Mouse (Mus musculus): ENCODE measurements around the gene Dock1.
A peak's percentile ranks its signal among the peaks of the same experiment; 100 is the strongest.

Dock1 gene

DNA sequence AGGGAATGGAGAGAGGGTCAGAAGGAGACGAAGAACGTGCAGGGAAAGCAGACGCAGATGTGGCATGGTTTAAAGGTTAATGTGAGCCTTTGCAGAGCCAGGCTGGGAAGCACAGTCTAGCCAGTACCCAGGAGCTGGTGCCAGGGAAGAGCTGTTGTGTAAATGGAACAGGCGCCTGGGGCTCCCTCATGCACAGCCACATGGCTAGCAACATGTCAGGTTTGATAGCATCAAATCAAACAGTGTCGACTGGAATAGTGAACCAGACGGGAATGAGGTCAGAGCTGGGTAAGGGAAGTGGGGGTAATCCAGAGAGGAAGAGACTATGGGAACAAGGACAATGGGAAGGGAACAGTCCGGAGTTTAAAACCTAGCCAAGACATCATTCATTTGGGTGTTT, 384.2 kb downstream of the Dock1 start:
- no peak for DNase-seq (ENCODE audit: low read depth)

GRCm38 (mm10) chr7:135059071-135059470, 388.6 kb downstream of the Dock1 start:
- DNase-seq (ENCODE audit: low read depth): no peak

DNA sequence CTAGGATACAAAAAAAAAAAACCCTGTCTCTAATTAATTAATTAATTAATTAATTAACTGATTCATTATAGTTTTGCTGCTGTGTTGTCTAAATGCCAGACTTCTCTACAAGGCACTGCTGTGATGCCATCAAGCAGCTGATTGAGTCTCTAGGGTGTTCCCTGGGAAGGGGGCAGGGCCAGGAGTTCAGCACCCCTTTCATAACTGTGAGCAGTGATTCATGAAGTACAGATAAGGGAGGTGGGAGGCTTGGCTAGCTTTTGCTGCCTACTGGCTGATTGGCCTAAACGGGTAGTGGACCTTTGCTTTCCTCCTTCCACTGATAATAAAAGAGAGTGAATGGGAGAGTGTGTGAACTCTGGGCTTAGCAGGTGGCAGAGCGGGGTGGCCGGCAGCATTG, 389.1 kb downstream of the Dock1 start:
- no peak for DNase-seq (ENCODE audit: low read depth)

DNA sequence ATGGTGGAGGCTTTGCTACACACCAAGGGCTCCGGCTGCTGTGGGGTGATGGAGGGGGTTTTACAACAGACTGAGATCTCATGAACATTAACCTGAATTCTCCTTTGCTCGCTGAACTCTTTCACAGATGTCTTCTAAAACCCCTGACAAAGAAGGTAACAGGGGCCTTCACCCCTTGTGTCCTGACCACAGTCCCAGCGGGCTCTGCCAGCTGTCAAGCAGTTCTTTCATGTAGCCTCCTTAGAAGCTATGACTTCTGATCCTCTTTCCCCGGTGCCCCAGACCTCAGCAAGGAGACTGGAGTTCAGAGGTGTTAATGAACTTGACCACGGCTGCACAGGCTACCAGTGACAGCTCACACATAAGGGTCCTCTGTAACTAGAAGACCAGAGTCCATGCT, 393.4 kb downstream of the Dock1 start:
- DNase-seq (ENCODE audit: low read depth): no peak

DNA sequence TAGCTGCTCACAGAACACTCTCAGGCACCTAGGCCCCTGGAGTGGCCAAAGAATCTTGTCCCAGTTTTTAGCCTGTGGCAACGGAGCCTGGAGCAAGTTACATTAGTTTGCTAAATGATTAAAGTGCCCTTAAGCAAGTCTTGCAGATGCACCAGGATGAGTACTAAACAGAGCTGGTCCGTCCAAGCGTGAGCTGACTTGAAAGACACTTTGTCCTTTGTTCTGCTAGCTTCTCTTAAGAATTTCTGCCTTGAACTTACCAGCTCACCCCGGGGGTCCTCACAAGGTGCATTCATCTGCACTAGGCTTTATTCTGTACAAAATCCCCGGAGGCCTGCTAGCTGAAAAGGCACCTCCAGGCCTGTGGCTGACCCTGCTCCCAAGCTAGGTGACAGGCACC, 394.8 kb downstream of the Dock1 start:
- DNase-seq (ENCODE audit: low read depth): no peak

DNA sequence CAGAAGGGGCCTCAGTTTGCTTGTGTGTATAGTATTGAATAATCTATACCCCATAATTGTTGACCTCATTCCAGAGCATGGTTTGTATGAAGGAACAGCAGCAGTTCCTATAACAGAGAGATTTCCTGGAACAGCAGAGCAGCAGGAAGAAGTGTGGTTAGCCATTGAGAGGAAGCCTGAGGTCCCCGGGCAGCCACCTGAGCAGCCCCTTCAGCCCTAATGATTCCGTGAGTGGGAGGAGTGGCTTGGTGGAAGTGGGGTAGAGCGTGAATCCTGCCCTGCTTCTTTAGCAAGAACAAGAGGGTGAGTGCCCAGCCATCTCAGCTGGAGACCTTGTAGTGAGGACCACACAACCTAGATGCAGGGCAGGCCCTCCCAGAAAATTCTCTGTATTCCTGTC, 398.4 kb downstream of the Dock1 start:
- no peak for DNase-seq (ENCODE audit: low read depth)

- DNase-seq (ENCODE audit: low read depth): no peak
These were observed 406.4 kb downstream of the Dock1 start for GRCm38 (mm10) chr7:135076904-135077303.

DNA sequence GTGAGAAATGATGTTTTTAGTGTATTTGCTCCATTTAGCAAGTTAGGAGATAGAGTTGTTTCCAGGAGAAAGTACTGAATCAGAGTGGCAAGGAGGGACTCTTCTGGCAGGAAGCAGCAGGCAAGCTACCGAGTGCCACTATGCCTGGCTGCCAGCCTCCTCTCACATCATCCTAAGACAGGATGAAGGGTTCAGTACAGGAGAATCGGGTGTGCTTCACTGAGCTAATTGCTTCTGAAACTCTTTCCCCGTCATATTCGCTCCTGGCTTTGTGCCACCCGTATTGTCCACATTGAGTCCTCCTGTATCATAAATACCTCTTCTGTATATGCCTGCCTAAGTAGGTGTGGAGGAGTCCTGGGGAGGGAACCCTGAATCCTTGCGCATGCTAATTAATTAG, 406.9 kb downstream of the Dock1 start:
- no peak for DNase-seq (ENCODE audit: low read depth)

- no peak for DNase-seq (ENCODE audit: low read depth)
These were observed 407.4 kb downstream of the Dock1 start for GRCm38 (mm10) chr7:135077806-135078205.

- DNase-seq (ENCODE audit: low read depth): no peak
These were observed 413.0 kb downstream of the Dock1 start for GRCm38 (mm10) chr7:135083421-135083820.

- no peak for DNase-seq (ENCODE audit: low read depth)
These were observed 413.6 kb downstream of the Dock1 start for GRCm38 (mm10) chr7:135084069-135084468.

GRCm38 (mm10) chr7:135086556-135086955, 416.1 kb downstream of the Dock1 start:
- no peak for DNase-seq (ENCODE audit: low read depth)

- DNase-seq (ENCODE audit: low read depth): no peak
These were observed 419.2 kb downstream of the Dock1 start for GRCm38 (mm10) chr7:135089626-135090025.

DNA sequence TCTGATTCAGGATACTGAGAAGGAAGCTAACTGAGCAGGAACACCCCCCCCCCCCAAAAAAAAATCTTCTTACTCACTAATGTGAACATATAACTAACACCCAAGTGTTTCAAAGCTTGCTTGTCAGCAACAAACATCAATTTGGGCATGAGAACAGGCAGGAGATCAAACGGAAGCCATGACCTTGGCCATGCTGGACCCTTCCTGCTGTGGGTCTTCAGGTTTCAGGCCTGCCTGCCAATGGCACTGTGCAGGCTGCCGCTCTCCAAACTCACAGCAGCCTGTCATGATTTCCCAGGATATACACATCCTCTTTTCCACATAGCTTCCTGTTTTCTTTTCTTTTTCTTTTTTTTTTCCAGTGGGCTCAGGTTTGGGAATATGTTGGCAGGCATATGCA, 423.4 kb downstream of the Dock1 start:
- no peak for DNase-seq (ENCODE audit: low read depth)

DNA sequence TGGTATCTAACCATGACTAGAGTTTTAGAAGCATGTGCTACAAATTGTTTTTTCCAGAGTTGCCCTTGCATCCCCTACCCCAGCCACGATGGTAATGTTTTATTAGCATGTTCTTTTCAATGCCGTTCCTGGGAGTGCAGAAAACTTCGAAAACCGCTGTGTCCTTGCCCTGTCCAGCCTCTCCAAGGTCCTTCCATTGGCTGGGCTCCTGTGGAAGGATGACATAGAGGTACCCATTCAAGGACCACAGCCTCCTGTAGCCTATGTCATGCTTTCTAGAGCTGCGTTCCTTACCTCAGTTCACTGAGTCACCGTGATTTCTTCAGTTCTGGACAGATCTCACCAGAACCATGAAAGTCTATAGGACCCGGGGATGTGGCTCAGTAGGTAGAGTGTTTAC, 431.5 kb downstream of the Dock1 start:
- DNase-seq (ENCODE audit: low read depth): no peak

GRCm38 (mm10) chr7:135106536-135106935, 436.1 kb downstream of the Dock1 start:
- no peak for DNase-seq (ENCODE audit: low read depth)

GRCm38 (mm10) chr7:135110307-135110706, 439.9 kb downstream of the Dock1 start:
- DNase-seq (ENCODE audit: low read depth): no peak

DNA sequence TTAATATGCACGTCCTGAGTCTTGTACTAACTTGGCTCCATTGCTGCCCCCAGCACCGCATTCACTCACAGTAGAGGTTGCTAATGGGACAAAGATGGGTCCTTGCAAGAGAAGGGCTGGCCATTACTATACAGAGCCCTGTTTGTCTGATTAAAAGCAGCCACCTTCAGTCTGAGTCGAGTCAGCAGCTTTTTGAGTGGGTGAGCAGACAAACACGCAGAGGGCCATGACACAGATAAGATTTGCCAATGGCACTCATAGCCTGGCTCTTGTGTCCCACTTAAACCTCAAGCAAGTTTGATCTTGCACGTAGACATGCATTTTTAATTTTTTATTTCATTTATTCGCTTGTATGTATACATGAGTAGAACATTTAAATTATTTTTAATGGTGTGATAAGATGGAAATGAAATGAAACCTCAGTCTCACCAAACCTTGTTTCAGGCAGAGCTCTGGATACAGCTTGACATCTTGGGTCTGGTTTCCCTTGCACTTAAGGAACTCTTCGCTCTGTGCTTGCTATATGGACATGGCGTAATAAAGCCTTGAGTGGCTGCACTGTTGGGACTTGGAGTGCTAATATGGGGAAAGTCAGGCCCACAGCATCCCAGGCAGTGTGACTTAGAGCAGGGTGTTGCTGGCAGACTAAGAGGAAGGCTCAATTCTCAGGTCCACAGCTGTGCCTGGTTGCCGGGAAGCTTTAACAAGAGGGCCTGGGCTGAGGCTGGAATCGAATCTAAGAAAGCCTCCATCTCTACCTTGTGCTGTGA, 455.0 kb downstream of the Dock1 start:
- DNase-seq (ENCODE audit: low read depth): no peak

DNA sequence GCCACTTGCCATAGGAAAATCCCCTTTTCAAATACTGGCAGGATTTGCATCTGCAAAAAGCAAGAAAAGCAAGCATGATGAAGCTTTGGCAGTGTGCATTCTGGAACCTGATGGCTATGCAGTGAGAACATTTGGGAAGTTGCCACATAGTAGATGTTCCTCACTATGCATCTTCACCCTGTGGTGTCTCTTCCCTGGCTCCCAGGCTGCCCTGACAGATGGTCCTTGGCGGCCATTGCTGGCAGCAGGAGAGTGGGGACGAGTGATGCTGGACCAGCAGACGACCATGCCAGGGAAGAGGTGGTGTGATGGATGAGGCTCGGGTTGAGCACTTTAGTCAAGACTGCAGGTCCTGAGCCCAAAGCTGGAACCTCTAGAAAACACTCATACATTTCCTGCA, 462.0 kb downstream of the Dock1 start:
- no peak for DNase-seq (ENCODE audit: low read depth)

GRCm38 (mm10) chr7:135134619-135135018, 464.2 kb downstream of the Dock1 start:
- no peak for DNase-seq (ENCODE audit: low read depth)

DNA sequence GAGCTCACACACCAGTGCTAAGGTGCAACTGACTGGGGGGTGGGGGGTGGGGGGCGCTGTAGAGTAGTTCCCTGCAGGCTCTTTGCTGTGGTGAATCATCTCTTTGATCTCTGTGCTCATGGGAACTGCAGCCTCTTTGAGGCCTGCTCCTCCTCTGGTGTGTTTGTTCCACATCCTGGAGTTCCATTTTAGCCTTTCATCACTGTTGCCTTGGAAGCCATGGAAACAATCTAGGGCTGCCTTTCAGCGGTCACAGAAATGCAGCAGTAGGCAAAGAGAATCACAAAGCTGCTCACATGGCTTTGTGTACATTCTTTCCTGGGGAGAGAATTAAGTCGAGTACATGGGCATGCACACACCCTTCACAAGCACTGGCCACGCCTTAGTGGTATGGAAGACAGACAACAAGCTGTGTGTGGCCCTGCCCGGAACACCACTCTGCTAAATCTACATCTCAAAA, 468.7 kb downstream of the Dock1 start:
- peak; percentile 7 for DNase-seq (ENCODE audit: low read depth)

DNA sequence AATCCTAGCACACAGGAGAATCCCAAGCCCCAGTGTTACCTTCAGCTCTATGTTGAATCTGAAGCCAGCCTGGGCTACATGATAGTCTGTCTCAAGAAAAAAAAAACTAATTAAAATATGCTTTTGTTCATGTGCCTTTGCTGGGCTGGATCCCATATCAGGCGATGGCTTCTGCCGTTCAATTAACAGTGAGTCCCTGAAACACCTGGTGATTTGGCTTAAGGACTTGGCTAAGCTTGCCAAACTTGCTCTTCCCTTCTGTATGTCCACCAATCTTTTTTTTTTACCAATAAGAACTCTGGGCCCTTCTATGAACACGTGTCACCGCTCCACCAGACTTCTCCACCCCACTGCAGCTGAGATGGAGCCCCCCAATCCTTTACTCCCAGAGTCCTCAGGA, 474.3 kb downstream of the Dock1 start:
- no peak for DNase-seq (ENCODE audit: low read depth)

DNA sequence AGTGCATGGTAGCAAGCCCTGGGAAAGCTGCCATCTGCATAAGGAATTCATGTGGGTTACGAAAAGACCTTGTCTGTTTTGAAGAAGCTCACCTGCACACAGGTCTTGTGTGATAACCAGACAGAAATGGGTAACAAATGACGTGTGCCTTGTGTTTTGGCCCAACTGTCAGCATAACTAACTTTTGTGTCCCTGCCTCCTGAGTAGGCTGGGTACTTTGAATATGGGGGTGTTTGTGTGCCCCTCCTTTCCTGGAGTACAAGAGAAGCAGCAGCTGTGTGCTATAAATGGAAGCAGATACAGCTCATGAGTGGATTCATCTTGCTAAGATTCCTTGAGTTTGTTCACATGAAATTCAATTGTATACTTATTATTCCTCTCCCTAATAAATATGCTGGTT, 480.5 kb downstream of the Dock1 start:
- no peak for DNase-seq (ENCODE audit: low read depth)

- DNase-seq (ENCODE audit: low read depth): no peak
These were observed 487.1 kb downstream of the Dock1 start for GRCm38 (mm10) chr7:135157571-135157970.

Measured in NIH3T3 (cell line).